Mouse (Mus musculus) spleen, adult 2 months (tissue): ENCODE measurements around the gene Col12a1.

Experiments used
- CTCF ChIP-seq: fragments of 200-500 bp; IDR thresholded peaks from 2 replicates; pipeline ENCODE4 v1.5.1; 2011; ENCODE audit warnings: mild to moderate bottlenecking, inconsistent platforms; ENCODE audit not compliant: insufficient read depth, insufficient read length, insufficient replicate concordance; ENCODE audit errors: extremely low read depth
- POLR2A ChIP-seq: fragments of 200-500 bp; IDR thresholded peaks from 2 replicates; pipeline ENCODE4 v1.6.1; 2011; ENCODE audit warnings: low read depth, low read length, inconsistent platforms

- TF ChIP-seq CTCF (no peak), POLR2A (no peak)
Observed at GRCm38 (mm10) chr9:79634076-79634475, 84.6 kb downstream of the Col12a1 start.
